Mouse (Mus musculus) forebrain, postnatal 0 days (tissue): ENCODE measurements around the gene Senp6. TPM values are rescaled to one million over a fixed set of nuclear protein-coding genes. Genes with fewer than 3 reads are reported as not detected.
"Not testable (repeated sequence)": the region's sequence is repeated elsewhere in the genome, so short reads cannot be mapped to it uniquely, and the experiment has no call there.

ENCODE experiments used
- ATAC-seq: fragments of 200-750 bp; cut with Nextera tagmentation; 2 replicates; pipeline ENCODE4 v1.8.0; 2017; ENCODE audit warnings: mild to moderate bottlenecking, moderate library complexity
- DNase-seq: peaks from one replicate; pipeline ENCODE4 v3.0.0-alpha.2; 2015
- H3K27ac ChIP-seq: fragments of 300-500 bp; sonication (generic); 2 replicates; pipeline ENCODE4 v1.5.1; 2014; ENCODE audit warnings: low read depth, mild to moderate bottlenecking, antibody characterized with exemption, low read length, moderate library complexity, mixed read lengths
- H3K27me3 ChIP-seq: fragments of 300-500 bp; sonication (generic); 2 replicates; pipeline ENCODE4 v1.6.1; 2014; ENCODE audit warnings: mild to moderate bottlenecking, low read length, mixed read lengths; ENCODE audit not compliant: insufficient read depth
- H3K36me3 ChIP-seq: fragments of 300-500 bp; sonication (generic); 2 replicates; pipeline ENCODE4 v1.6.1; 2014; ENCODE audit warnings: mild to moderate bottlenecking, moderate library complexity; ENCODE audit not compliant: insufficient read depth
- H3K4me1 ChIP-seq: fragments of 300-500 bp; sonication (generic); 2 replicates; pipeline ENCODE4 v1.6.1; 2014; ENCODE audit warnings: antibody characterized with exemption; ENCODE audit not compliant: insufficient read depth
- H3K4me2 ChIP-seq: fragments of 300-500 bp; sonication (generic); 2 replicates; pipeline ENCODE4 v1.6.1; 2014; ENCODE audit warnings: low read depth, mild to moderate bottlenecking, moderate library complexity
- H3K4me3 ChIP-seq: fragments of 300-500 bp; sonication (generic); 2 replicates; pipeline ENCODE4 v1.5.1; 2014; ENCODE audit warnings: low read depth, low read length, mixed read lengths
- H3K9ac ChIP-seq: fragments of 300-500 bp; sonication (generic); 2 replicates; pipeline ENCODE4 v1.6.1; 2014; ENCODE audit warnings: mild to moderate bottlenecking
- H3K9me3 ChIP-seq: fragments of 300-500 bp; sonication (generic); 2 replicates; pipeline ENCODE4 v1.6.1; 2016; ENCODE audit warnings: low read length
- CTCF ChIP-seq: sonication (generic); IDR thresholded peaks from 2 replicates; pipeline ENCODE4 v1.5.1; 2016; ENCODE audit warnings: antibody characterized with exemption, control low read depth, low read depth
- WGBS: fragments of 180-500 bp; shearing (Covaris S2); extraction: QIAGEN DNeasy Blood & Tissue Kit; methylation state at CpG from one replicate; pipeline ENCODE4 v1.1.7; 2014; 5-methylcytosine and 5-hydroxymethylcytosine counted together
- polyA plus RNA-seq: library from polyadenylated mRNA; unstranded; fragments of >200 nt; fragmentation: Nextera tagmentation; extraction: Ambion mirVana; gene quantifications from 2 replicates; pipeline ENCODE4 v1.2.1, GENCODE M21; 2015
- total RNA-seq: library from RNA; depleted of rRNA; stranded (reverse); fragments of >200 nt; gene quantifications from 2 replicates; pipeline ENCODE4 v1.2.3, GENCODE M21; 2014

Senp6 gene
- total and polyA plus RNA-seq, 2 experiments from 2014 or later, result 44.7 to 127 TPM

DNA sequence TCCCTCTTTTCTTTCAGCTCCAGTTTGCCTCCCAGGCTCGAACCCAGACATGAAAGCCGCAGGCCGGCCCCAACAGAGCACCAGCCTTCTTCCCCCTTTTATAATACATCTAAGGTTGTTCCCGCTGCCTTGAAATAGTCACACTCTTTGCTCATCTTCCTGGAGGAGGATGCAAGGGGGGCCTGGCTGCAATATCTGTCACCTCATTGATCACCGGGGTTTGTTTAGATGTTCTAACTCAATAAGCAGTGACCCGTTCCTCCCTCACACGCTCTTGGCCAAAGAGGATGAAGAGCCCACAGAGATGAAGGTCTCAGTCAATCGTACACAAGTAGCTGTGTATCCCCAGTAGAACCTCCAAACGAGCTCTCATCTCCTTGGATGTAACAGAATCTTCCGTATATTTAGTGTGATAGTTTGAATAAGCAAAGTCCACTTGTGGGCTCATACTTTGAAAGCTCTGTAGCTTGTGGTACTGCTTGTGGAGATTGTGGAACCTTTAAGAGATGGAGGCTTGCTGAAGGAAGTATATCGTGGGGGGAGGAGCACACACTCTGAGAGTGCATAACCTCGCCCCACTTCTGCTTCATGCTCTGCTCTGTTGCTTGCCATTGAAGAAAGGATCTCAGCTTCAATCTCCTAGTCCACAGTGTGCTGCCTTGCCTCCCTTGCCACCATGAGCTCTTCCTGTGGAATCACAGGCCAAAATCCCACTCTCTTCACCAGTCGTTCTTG lies 29.3 kb upstream of the Senp6 start:
- ATAC-seq, result no peak
- no peak overlapping the region for H3K4me3 ChIP-seq
- no peak overlapping the region for H3K4me2 ChIP-seq
- TF ChIP-seq CTCF, result no peak
- H3K27me3 ChIP-seq, result no peaks in the 10 kb centered on the region
- 91% methylated on average over 13 of the region's 13 CpGs for WGBS
- no peak overlapping the region for H3K9ac ChIP-seq
- no peak for DNase-seq
- H3K36me3 ChIP-seq, result no peaks in the 10 kb centered on the region
- no peaks in the 10 kb centered on the region for H3K9me3 ChIP-seq
- H3K27ac ChIP-seq, result no peak overlapping the region
- no peaks in the 10 kb centered on the region for H3K4me1 ChIP-seq

- TF ChIP-seq CTCF, result no peak
- no peak for DNase-seq
- H3K4me2 ChIP-seq, result no peak overlapping the region
- no peak overlapping the region for H3K9ac ChIP-seq
- H3K27ac ChIP-seq, result no peak overlapping the region
- no peaks in the 10 kb centered on the region for H3K27me3 ChIP-seq
- H3K36me3 ChIP-seq, result no peaks in the 10 kb centered on the region
- H3K9me3 ChIP-seq, result no peaks in the 10 kb centered on the region
- no peak for ATAC-seq
- no peak overlapping the region for H3K4me3 ChIP-seq
- no peaks in the 10 kb centered on the region for H3K4me1 ChIP-seq
These were observed 28.7 kb upstream of the Senp6 start for GRCm38 (mm10) chr9:80037997-80038383.

DNA sequence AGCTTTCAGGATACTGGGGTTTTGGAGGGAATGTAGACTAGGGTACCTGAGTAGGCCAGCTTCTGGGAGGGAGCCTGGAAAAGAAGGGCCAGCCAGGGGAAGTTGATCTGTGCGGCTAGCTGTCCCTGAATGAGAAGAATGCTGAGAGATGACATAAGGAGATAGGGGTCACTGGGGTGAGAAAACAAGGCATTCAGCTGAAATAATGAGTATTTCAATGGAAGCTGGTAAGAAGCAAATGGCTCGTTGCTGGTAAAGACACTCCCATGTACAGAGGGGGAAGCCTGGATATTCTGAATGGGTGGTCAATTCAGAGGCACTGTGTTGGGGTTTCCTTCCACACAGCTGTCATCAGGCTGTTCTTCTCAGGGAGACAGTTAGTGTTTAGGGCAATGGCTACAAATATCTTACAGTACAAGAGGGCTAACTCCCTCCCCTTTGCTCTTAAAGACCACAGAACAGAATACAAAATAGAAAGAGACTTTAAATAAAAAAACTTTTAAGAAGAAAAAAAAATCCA lies 27.3 kb upstream of the Senp6 start:
- TF ChIP-seq CTCF, result no peak
- no peak for DNase-seq
- ATAC-seq, result no peak
- Histone ChIP-seq H3K9me3 (no peaks in the 10 kb centered on the region), H3K27me3 (no peaks in the 10 kb centered on the region), H3K9ac (no peak overlapping the region), H3K4me2 (no peak overlapping the region), H3K4me3 (no peak overlapping the region), H3K4me1 (no peaks in the 10 kb centered on the region), H3K27ac (0 out of 2 replicates have a peak overlapping the region, but pooled peaks have one; percentile 21), H3K36me3 (no peaks in the 10 kb centered on the region)
- WGBS, result 11% methylated on average over 2 of the region's 2 CpGs

DNA sequence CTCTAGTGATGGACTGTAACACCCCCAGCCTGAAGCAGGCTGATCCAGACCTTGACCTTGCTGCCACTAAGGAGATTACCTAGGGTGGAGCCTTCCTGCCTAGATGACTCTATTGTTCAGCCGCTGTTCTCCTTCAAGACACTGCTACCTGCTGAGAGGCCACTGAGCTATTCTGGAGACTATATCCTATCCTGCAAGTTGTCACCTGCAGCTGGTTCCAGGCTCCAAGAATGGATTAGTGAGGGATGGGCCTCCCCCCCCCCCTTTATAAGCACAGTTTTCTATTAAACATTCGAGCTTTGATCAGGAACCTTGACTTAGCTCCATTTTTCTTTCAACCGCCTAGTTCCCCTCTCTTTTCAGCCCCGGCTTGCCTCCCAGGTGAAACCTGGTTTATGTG lies 22.4 kb upstream of the Senp6 start:
- not testable (repeated sequence) for H3K4me3 ChIP-seq, ATAC-seq, H3K9me3 ChIP-seq, H3K36me3 ChIP-seq, DNase-seq, H3K27ac ChIP-seq, H3K4me1 ChIP-seq, H3K4me2 ChIP-seq, H3K27me3 ChIP-seq, H3K9ac ChIP-seq
- 88% methylated on average over 4 of the region's 4 CpGs for WGBS

GRCm38 (mm10) chr9:80049271-80049670 lies 17.4 kb upstream of the Senp6 start:
- not testable (repeated sequence) for H3K4me2 ChIP-seq, H3K27me3 ChIP-seq, H3K36me3 ChIP-seq, ATAC-seq, H3K4me1 ChIP-seq, H3K4me3 ChIP-seq, H3K9ac ChIP-seq, H3K9me3 ChIP-seq, DNase-seq, H3K27ac ChIP-seq
- WGBS, result 18% methylated on average over 5 of the region's 5 CpGs

DNA sequence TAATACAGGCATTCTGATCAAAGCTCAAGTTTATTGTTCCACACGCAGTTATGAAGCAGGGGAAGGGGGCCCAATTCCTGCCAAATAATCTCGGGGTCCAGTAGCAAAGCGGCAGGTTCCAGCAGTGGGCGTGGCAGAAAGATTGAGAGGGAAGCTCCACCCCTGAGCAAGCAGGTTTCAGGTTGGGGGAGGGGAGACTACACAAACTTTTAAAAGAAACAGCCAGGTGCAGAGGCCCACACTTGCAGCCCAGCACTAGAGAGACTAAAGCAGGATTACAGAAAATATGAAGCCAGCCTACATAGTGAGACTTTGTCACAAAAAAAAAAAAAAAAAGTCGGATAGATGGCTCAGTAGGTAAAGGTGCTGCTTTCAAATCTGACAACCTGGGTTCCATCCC lies 13.8 kb upstream of the Senp6 start:
- no peaks in the 10 kb centered on the region for H3K36me3 ChIP-seq
- ATAC-seq, result no peak
- no peak overlapping the region for H3K9ac ChIP-seq
- H3K27me3 ChIP-seq, result no peaks in the 10 kb centered on the region
- TF ChIP-seq CTCF, result no peak
- no peak overlapping the region for H3K4me3 ChIP-seq
- no peak for DNase-seq
- WGBS, result 86% methylated on average over 5 of the region's 5 CpGs
- H3K9me3 ChIP-seq, result no peaks in the 10 kb centered on the region
- H3K4me1 ChIP-seq, result no peaks in the 10 kb centered on the region
- no peak overlapping the region for H3K27ac ChIP-seq
- H3K4me2 ChIP-seq, result no peak overlapping the region

GRCm38 (mm10) chr9:80057690-80058089 lies 9.0 kb upstream of the Senp6 start:
- Histone ChIP-seq H3K9ac (no peak overlapping the region), H3K4me3 (no peak overlapping the region), H3K27ac (no peak overlapping the region), H3K27me3 (no peaks in the 10 kb centered on the region), H3K4me2 (no peak overlapping the region), H3K9me3 (no peaks in the 10 kb centered on the region), H3K4me1 (no peaks in the 10 kb centered on the region), H3K36me3 (no peaks in the 10 kb centered on the region)
- WGBS, result 86% methylated on average over 2 of the region's 2 CpGs
- ATAC-seq (no peak), DNase-seq (no peak)
- TF ChIP-seq CTCF, result no peak

DNA sequence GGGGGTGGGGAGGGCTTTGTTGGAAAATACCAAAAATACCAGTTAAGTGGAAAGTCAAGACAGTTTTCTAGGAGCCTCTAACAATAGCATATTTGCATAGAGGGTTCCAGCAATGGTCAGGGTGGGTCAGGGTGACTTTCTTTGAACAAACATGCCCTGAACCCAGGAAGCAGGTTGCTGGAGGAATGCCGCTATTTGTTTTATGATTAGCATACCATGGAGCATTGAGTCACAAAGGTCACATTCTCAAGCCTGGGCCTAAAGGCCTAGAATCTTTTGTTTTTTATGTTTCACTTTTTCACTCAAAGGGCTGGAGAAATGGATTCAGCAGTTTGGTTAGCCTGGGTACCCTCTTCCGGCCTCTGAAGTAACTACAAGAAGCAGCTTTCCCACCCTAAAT lies 1.2 kb upstream of the Senp6 start:
- H3K4me3 ChIP-seq, H3K4me1 ChIP-seq, H3K27me3 ChIP-seq, ATAC-seq, DNase-seq, H3K36me3 ChIP-seq, H3K9ac ChIP-seq, H3K27ac ChIP-seq, H3K4me2 ChIP-seq, H3K9me3 ChIP-seq: not testable (repeated sequence)
- WGBS, result 83% methylated on average over 2 of the region's 2 CpGs
